Mouse (Mus musculus): ENCODE measurements around the gene Lyrm9. TPM values are rescaled to one million over a fixed set of nuclear protein-coding genes. Genes with fewer than 3 reads are reported as not detected.
"Not testable (repeated sequence)": the region's sequence is repeated elsewhere in the genome, so short reads cannot be mapped to it uniquely, and the experiment has no call there.

Gene Lyrm9
- total and polyA plus RNA-seq, 2 experiments from 2014 or later, result 24.4 to 41.5 TPM

DNA sequence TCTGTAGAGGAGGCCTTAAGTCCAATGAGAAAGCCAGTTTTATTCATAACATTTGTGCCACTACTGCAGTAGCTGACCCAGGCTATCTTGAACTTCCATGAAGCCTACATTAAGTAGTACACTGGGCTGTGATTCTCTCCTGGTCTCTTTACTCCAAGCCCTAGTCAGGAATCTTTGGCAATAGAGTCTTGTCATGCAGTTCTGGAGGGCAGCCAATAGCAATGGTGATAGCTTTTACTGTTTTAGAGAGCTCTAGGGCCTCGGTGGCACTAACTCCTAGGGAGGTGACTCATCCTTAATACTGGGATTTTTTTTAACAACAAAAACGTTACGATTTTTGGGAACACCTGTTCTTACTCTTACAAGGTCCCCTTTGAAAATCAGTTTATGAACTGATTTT is 40.1 kb downstream of the Lyrm9 start:
- H3K36me3 ChIP-seq (ENCODE audit: insufficient read depth), result no peaks in the 10 kb centered on the region
- ATAC-seq (no peak), DNase-seq (no peak)
- no peaks in the 10 kb centered on the region for H3K27me3 ChIP-seq (ENCODE audit: insufficient read depth, low read length)
- no peak overlapping the region for H3K27ac ChIP-seq (ENCODE audit: low read depth, low read length)
- H3K4me2 ChIP-seq (ENCODE audit: low read depth), result no peak overlapping the region
- WGBS, result 77% methylated on average over 3 of the region's 3 CpGs
- no peak overlapping the region for H3K9ac ChIP-seq
- TF ChIP-seq CTCF (IDR thresholded peaks at IDR 0.05; ENCODE audit: low read depth), result no peak
- no peaks in the 10 kb centered on the region for H3K4me1 ChIP-seq (ENCODE audit: insufficient read depth)
- H3K9me3 ChIP-seq (ENCODE audit: low read length), result no peaks in the 10 kb centered on the region
- no peak overlapping the region for H3K4me3 ChIP-seq (ENCODE audit: low read depth, low read length)

GRCm38 (mm10) chr11:78867696-78868095 is 41.3 kb downstream of the Lyrm9 start:
- ATAC-seq, result no peak
- H3K4me3 ChIP-seq (ENCODE audit: low read depth, low read length), result no peak overlapping the region
- DNase-seq, result no peak
- no peaks in the 10 kb centered on the region for H3K9me3 ChIP-seq (ENCODE audit: low read length)
- WGBS, result 77% methylated on average over 3 of the region's 3 CpGs
- no peaks in the 10 kb centered on the region for H3K36me3 ChIP-seq (ENCODE audit: insufficient read depth)
- H3K27me3 ChIP-seq (ENCODE audit: insufficient read depth, low read length), result no peaks in the 10 kb centered on the region
- H3K4me2 ChIP-seq (ENCODE audit: low read depth), result no peak overlapping the region
- no peaks in the 10 kb centered on the region for H3K4me1 ChIP-seq (ENCODE audit: insufficient read depth)
- H3K27ac ChIP-seq (ENCODE audit: low read depth, low read length), result no peak overlapping the region
- H3K9ac ChIP-seq, result no peak overlapping the region
- TF ChIP-seq CTCF (IDR thresholded peaks at IDR 0.05; ENCODE audit: low read depth), result no peak

GRCm38 (mm10) chr11:78869205-78869604 is 42.8 kb downstream of the Lyrm9 start:
- DNase-seq; H3K4me2 ChIP-seq (ENCODE audit: low read depth); H3K9ac ChIP-seq; H3K9me3 ChIP-seq (ENCODE audit: low read length); H3K4me3 ChIP-seq (ENCODE audit: low read depth, low read length); H3K36me3 ChIP-seq (ENCODE audit: insufficient read depth); H3K27me3 ChIP-seq (ENCODE audit: insufficient read depth, low read length); H3K27ac ChIP-seq (ENCODE audit: low read depth, low read length); ATAC-seq; H3K4me1 ChIP-seq (ENCODE audit: insufficient read depth): not testable (repeated sequence)
- WGBS, result 94% methylated on average over 8 of the region's 8 CpGs

GRCm38 (mm10) chr11:78870891-78871290 is 44.5 kb downstream of the Lyrm9 start:
- H3K9me3 ChIP-seq (ENCODE audit: low read length), result no peaks in the 10 kb centered on the region
- ATAC-seq (no peak), DNase-seq (no peak)
- no peak overlapping the region for H3K9ac ChIP-seq
- 70% methylated on average over 4 of the region's 4 CpGs for WGBS
- H3K4me2 ChIP-seq (ENCODE audit: low read depth), result no peak overlapping the region
- H3K4me1 ChIP-seq (ENCODE audit: insufficient read depth), result no peaks in the 10 kb centered on the region
- no peak overlapping the region for H3K4me3 ChIP-seq (ENCODE audit: low read depth, low read length)
- no peaks in the 10 kb centered on the region for H3K36me3 ChIP-seq (ENCODE audit: insufficient read depth)
- TF ChIP-seq CTCF (IDR thresholded peaks at IDR 0.05; ENCODE audit: low read depth), result no peak
- no peaks in the 10 kb centered on the region for H3K27me3 ChIP-seq (ENCODE audit: insufficient read depth, low read length)
- H3K27ac ChIP-seq (ENCODE audit: low read depth, low read length), result no peak overlapping the region

- H3K4me1 ChIP-seq (ENCODE audit: insufficient read depth), result no peaks in the 10 kb centered on the region
- 68% methylated on average over 2 of the region's 2 CpGs for WGBS
- H3K27ac ChIP-seq (ENCODE audit: low read depth, low read length), result no peak overlapping the region
- TF ChIP-seq CTCF (IDR thresholded peaks at IDR 0.05; ENCODE audit: low read depth), result no peak
- no peaks in the 10 kb centered on the region for H3K9me3 ChIP-seq (ENCODE audit: low read length)
- no peaks in the 10 kb centered on the region for H3K36me3 ChIP-seq (ENCODE audit: insufficient read depth)
- H3K4me2 ChIP-seq (ENCODE audit: low read depth), result no peak overlapping the region
- no peak overlapping the region for H3K9ac ChIP-seq
- no peaks in the 10 kb centered on the region for H3K27me3 ChIP-seq (ENCODE audit: insufficient read depth, low read length)
- DNase-seq, result no peak
- ATAC-seq, result no peak
- no peak overlapping the region for H3K4me3 ChIP-seq (ENCODE audit: low read depth, low read length)
These were observed 46.4 kb downstream of the Lyrm9 start for GRCm38 (mm10) chr11:78872782-78873181.

GRCm38 (mm10) chr11:78879727-78880126 is 53.3 kb downstream of the Lyrm9 start:
- 91% methylated on average over 3 of the region's 3 CpGs for WGBS
- no peak for ATAC-seq
- H3K9me3 ChIP-seq (ENCODE audit: low read length), result no peaks in the 10 kb centered on the region

DNA sequence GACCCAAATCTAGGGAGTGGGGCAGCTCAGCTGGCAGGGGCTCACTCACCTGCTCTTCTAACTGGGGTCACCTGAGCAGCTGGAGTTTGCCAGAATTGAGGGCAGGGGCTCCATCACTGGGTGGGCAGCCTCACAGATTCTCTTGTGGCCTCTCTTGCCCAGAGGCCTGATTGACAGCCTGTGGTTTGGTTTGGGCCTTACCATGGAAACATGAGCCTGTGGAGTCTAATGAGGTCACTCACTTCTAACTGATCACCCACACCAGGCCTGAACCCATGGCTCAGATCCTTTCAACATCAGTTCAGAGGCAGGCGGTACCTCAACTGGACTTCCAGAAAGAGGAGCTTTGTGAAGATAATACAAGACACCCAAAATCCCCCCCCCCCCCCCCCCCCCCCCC is 60.3 kb downstream of the Lyrm9 start:
- no peaks in the 10 kb centered on the region for H3K27me3 ChIP-seq (ENCODE audit: insufficient read depth, low read length)
- peak overlapping the region; percentile 69 for H3K27ac ChIP-seq (ENCODE audit: low read depth, low read length)
- ATAC-seq (peak; percentile 19; the same call in 1 of the 2 replicates), DNase-seq (no peak)
- no peak overlapping the region for H3K4me3 ChIP-seq (ENCODE audit: low read depth, low read length)
- H3K9me3 ChIP-seq (ENCODE audit: low read length), result no peaks in the 10 kb centered on the region
- peaks cover 6% of the 10 kb centered on the region; the same call in 1 of the 2 replicates for H3K4me1 ChIP-seq (ENCODE audit: insufficient read depth)
- H3K36me3 ChIP-seq (ENCODE audit: insufficient read depth), result no peaks in the 10 kb centered on the region
- 28% methylated on average over 1 of the region's 1 CpGs for WGBS
- H3K9ac ChIP-seq, result no peak overlapping the region
- no peak for TF ChIP-seq CTCF (IDR thresholded peaks at IDR 0.05; ENCODE audit: low read depth)
- H3K4me2 ChIP-seq (ENCODE audit: low read depth), result no peak overlapping the region

More at GRCm38 (mm10) chr11:78879727-78880126, 53.3 kb downstream of the Lyrm9 start:
- TF ChIP-seq CTCF (IDR thresholded peaks at IDR 0.05; ENCODE audit: low read depth), result no peak
- no peaks in the 10 kb centered on the region for H3K36me3 ChIP-seq (ENCODE audit: insufficient read depth)
- no peak for DNase-seq
- H3K4me1 ChIP-seq (ENCODE audit: insufficient read depth), result no peaks in the 10 kb centered on the region
- no peak overlapping the region for H3K27ac ChIP-seq (ENCODE audit: low read depth, low read length)
- no peak overlapping the region for H3K4me3 ChIP-seq (ENCODE audit: low read depth, low read length)
- no peaks in the 10 kb centered on the region for H3K27me3 ChIP-seq (ENCODE audit: insufficient read depth, low read length)
- H3K9ac ChIP-seq, result no peak overlapping the region
- H3K4me2 ChIP-seq (ENCODE audit: low read depth), result no peak overlapping the region

Data from forebrain, postnatal 0 days (tissue).